ENCODE assay signal across 23 mouse cellular contexts in the genomic region with DNA sequence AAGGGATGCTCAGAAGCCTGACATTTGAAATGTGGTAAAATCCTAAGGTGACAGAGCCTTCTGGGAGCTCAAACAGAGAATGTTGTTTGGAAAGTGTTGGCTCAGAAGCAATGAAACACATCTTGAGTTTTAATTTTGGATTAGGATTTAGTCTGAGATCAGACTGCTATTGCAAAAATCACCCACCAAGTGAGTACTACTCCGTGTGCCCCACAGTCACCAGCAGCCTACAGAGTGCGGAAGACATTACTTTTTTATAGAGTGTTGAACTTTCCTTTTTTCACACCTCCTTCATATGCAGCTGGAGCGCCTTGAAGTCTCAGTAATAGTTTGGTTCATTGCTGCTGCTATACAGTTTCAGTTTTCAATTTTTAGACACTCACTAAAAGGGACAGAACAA.
DNase-seq lines count a peak whose midpoint lies in the region; ATAC-seq lines count a peak whose summit lies in the region.
"Had no signal": no experiment of that assay in that cellular context is flagged by ENCODE, and none has a peak within 500 bp of the region (broad histone marks: within the 10 kb centered on the region; RNA-seq: fewer than 3 reads in every experiment).

No protein-coding gene starts in this region.

- H3K27me3 ChIP-seq in intestine, embryonic 16.5 days (replicated peaks; ENCODE audit: control insufficient read depth, insufficient read depth, low read length): no peaks in the 10 kb centered on the region
- H3K27me3 ChIP-seq: heart, embryonic 13.5 days; hindbrain, embryonic 12.5 days; kidney, embryonic 15.5 days; liver, embryonic 15.5 days; lung, embryonic 15.5 days had no signal

- H3K27ac ChIP-seq in intestine, embryonic 16.5 days (ENCODE audit: low read length): no peak overlapping the region
- H3K27ac ChIP-seq: heart, embryonic 13.5 days; hindbrain, embryonic 12.5 days; kidney, embryonic 15.5 days; limb, embryonic 10.5 days; liver, embryonic 15.5 days; lung, embryonic 15.5 days had no signal

- H3K4me2 ChIP-seq in intestine, embryonic 16.5 days (ENCODE audit: low read depth, low read length): no peak overlapping the region
- H3K4me2 ChIP-seq: heart, embryonic 13.5 days; hindbrain, embryonic 12.5 days; kidney, embryonic 15.5 days; liver, embryonic 15.5 days; lung, embryonic 15.5 days had no signal

- no peaks in the 10 kb centered on the region for H3K4me1 ChIP-seq in intestine, embryonic 16.5 days (ENCODE audit: control insufficient read depth, insufficient read depth, low read length)
- H3K4me1 ChIP-seq: heart, embryonic 13.5 days; hindbrain, embryonic 12.5 days; kidney, embryonic 15.5 days; limb, embryonic 10.5 days; liver, embryonic 15.5 days; lung, embryonic 15.5 days had no signal

- 85% methylated on average over 3 of the region's 3 CpGs for WGBS in intestine, embryonic 16.5 days

- no peak overlapping the region for H3K4me3 ChIP-seq in intestine, embryonic 16.5 days (ENCODE audit: low read length)
- H3K4me3 ChIP-seq: heart, embryonic 13.5 days; hindbrain, embryonic 12.5 days; kidney, embryonic 15.5 days; limb, embryonic 10.5 days; liver, embryonic 15.5 days; lung, embryonic 15.5 days had no signal

- DNase-seq in right cerebral cortex, adult 18-20 months: peak; percentile 75
- no peak for DNase-seq in right cerebral cortex, postnatal 4 days
- peak; percentile 23 to 75 for DNase-seq in frontal cortex, postnatal 36 days (ENCODE audit: low spot score in 2 of 2)
- DNase-seq in left cerebral cortex, postnatal 36 days (ENCODE audit: low spot score in 2 of 2): peak; percentile 28 to 37
- DNase-seq in retina, embryonic 14.5 days (ENCODE audit: low spot score): no peak
- DNase-seq in heart, postnatal 25 days (ENCODE audit: low spot score): no peak
- DNase-seq: adrenal gland, adult 2 months; cerebellum, adult 18-20 months; cerebellum, postnatal 14 days; gastrocnemius, postnatal 25 days; heart, adult 18-20 months; heart, postnatal 14 days; kidney, adult 11 months; kidney, postnatal 36 days; liver; lung, postnatal 36 days had no signal

- no peak for ATAC-seq in intestine, embryonic 16.5 days

- H3K9me3 ChIP-seq in intestine, embryonic 16.5 days (ENCODE audit: control insufficient read depth, low read length): no peaks in the 10 kb centered on the region
- H3K9me3 ChIP-seq: heart, embryonic 13.5 days; hindbrain, embryonic 12.5 days; kidney, embryonic 15.5 days; limb, embryonic 10.5 days; liver, embryonic 15.5 days; lung, embryonic 15.5 days had no signal

- intact Hi-C loops in left cerebral cortex, postnatal 36 days (cut with DNase I): no loop called here
- intact Hi-C loops in heart, postnatal 25 days (cut with DNase I): no loop called here

- H3K36me3 ChIP-seq in intestine, embryonic 16.5 days (ENCODE audit: control insufficient read depth, insufficient read depth, low read length): no peaks in the 10 kb centered on the region
- H3K36me3 ChIP-seq: heart, embryonic 13.5 days; hindbrain, embryonic 12.5 days; kidney, embryonic 15.5 days; limb, embryonic 10.5 days; liver, embryonic 15.5 days; lung, embryonic 15.5 days had no signal

- H3K9ac ChIP-seq in intestine, embryonic 16.5 days (ENCODE audit: low read depth, low read length): no peak overlapping the region
- H3K9ac ChIP-seq: heart, embryonic 13.5 days; hindbrain, embryonic 12.5 days; kidney, embryonic 15.5 days; liver, embryonic 15.5 days; lung, embryonic 15.5 days had no signal

Comparison
In these comparisons a context has a peak if more than half of its experiments do, and no peak if none do; other contexts are left out.
1. DNase-seq: peak in right cerebral cortex, adult 18-20 months (single experiment), frontal cortex, postnatal 36 days (2 of 2) and left cerebral cortex, postnatal 36 days (2 of 2); none in right cerebral cortex, postnatal 4 days (single experiment), retina, embryonic 14.5 days (single experiment) and heart, postnatal 25 days (single experiment).